Mouse (Mus musculus): ENCODE measurements around the gene Rplp0. TPM values are rescaled to one million over a fixed set of nuclear protein-coding genes. Genes with fewer than 3 reads are reported as not detected.

Rplp0 gene
- total and polyA plus RNA-seq, 2 experiments from 2014 or later: 796 to 1,861 TPM

GRCm38 (mm10) chr5:115578922-115579321, 19.7 kb downstream of the Rplp0 start:
- Histone ChIP-seq H3K4me3 (ENCODE audit: low read length) (no peak overlapping the region), H3K27me3 (ENCODE audit: insufficient read depth, low read length) (no peaks in the 10 kb centered on the region), H3K9ac (replicated peaks; ENCODE audit: low read length) (no peak overlapping the region), H3K4me2 (ENCODE audit: low read depth, low read length) (no peak overlapping the region), H3K36me3 (ENCODE audit: insufficient read depth, low read length) (peaks cover 85% of the 10 kb centered on the region), H3K4me1 (ENCODE audit: insufficient read depth, low read length) (no peaks in the 10 kb centered on the region), H3K27ac (no peak overlapping the region), H3K9me3 (ENCODE audit: low read length) (no peaks in the 10 kb centered on the region)
- TF ChIP-seq CTCF (IDR thresholded peaks at IDR 0.05; ENCODE audit: low read depth): no peak
- DNase-seq (ENCODE audit: low spot score) (no peak), ATAC-seq (no peak)
- 94% methylated on average over 14 of the region's 14 CpGs for WGBS

DNA sequence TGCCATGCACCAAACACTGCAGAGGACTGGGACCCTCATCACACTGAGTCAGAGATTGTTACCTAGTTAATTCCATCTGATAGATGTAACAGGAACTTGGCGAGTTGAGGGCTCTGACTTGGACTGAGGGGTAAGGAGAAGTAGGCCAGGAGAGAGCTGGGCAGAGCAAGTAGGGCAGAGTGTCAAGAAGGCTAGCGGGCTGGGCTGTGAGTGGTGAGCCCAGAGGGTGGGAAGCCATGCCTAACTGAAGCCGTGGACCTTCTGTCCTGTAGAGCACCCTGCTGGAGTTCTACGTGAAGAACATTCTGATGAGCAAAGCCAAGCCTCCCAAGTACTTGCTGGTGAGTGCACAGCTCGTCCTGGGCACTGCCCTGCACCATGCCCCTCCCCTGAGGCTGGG, 20.1 kb downstream of the Rplp0 start:
- H3K27ac ChIP-seq: no peak overlapping the region
- no peaks in the 10 kb centered on the region for H3K27me3 ChIP-seq (ENCODE audit: insufficient read depth, low read length)
- no peak overlapping the region for H3K4me3 ChIP-seq (ENCODE audit: low read length)
- no peak for TF ChIP-seq CTCF (IDR thresholded peaks at IDR 0.05; ENCODE audit: low read depth)
- no peaks in the 10 kb centered on the region for H3K9me3 ChIP-seq (ENCODE audit: low read length)
- no peaks in the 10 kb centered on the region for H3K4me1 ChIP-seq (ENCODE audit: insufficient read depth, low read length)
- H3K9ac ChIP-seq (replicated peaks; ENCODE audit: low read length): no peak overlapping the region
- WGBS: 83% methylated on average over 5 of the region's 5 CpGs
- H3K4me2 ChIP-seq (ENCODE audit: low read depth, low read length): no peak overlapping the region
- no peak for ATAC-seq
- peaks cover 85% of the 10 kb centered on the region for H3K36me3 ChIP-seq (ENCODE audit: insufficient read depth, low read length)
- DNase-seq (ENCODE audit: low spot score): no peak

DNA sequence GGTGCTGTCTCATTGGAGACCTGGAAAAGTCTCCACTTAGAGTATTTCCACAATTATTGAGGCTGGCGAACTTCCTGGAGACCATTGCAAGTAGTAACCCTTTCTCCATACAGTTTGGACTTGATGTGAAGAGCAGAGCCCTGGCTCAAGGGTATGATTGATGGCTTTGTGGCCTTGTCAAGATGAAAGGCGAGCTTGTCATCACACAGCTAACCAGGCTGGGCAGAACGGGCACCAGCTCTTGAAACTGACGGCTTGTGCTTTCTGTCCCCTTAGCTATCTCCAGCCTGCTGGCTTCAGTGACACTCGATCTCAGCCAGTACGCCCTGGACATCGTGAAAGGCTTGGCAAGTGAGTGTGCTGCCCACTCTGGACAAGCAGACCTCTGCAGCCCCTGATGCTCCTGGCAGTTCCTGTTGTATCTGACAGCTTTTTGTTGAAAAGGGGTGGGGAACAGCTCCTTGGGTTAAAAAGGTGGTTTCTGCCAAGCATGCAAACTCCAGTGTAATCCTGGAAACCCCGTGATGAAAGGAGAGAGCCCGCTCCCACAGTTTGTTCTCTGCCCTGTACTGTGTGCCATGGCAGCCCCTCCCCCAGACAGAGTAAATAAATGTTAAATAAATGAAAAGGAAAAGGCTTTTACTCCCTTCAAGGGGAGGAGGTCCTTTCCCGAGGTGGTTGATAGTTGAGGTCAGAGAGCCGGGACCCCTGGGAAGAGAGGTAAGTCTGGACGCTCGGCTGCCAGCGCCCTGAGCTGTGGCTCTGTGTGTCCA, 21.1 kb downstream of the Rplp0 start:
- H3K36me3 ChIP-seq (ENCODE audit: insufficient read depth, low read length): peaks cover 85% of the 10 kb centered on the region
- H3K27me3 ChIP-seq (ENCODE audit: insufficient read depth, low read length): no peaks in the 10 kb centered on the region
- H3K4me2 ChIP-seq (ENCODE audit: low read depth, low read length): no peak overlapping the region
- H3K4me3 ChIP-seq (ENCODE audit: low read length): no peak overlapping the region
- no peak for DNase-seq (ENCODE audit: low spot score)
- H3K4me1 ChIP-seq (ENCODE audit: insufficient read depth, low read length): no peaks in the 10 kb centered on the region
- H3K9me3 ChIP-seq (ENCODE audit: low read length): no peaks in the 10 kb centered on the region
- no peak overlapping the region for H3K27ac ChIP-seq
- WGBS: 93% methylated on average over 14 of the region's 14 CpGs
- ATAC-seq: no peak
- no peak overlapping the region for H3K9ac ChIP-seq (replicated peaks; ENCODE audit: low read length)
- no peak for TF ChIP-seq CTCF (IDR thresholded peaks at IDR 0.05; ENCODE audit: low read depth)

- H3K9ac ChIP-seq (replicated peaks; ENCODE audit: low read length): no peak overlapping the region
- no peak for TF ChIP-seq CTCF (IDR thresholded peaks at IDR 0.05; ENCODE audit: low read depth)
- no peak for DNase-seq (ENCODE audit: low spot score)
- no peak overlapping the region for H3K4me2 ChIP-seq (ENCODE audit: low read depth, low read length)
- no peak overlapping the region for H3K4me3 ChIP-seq (ENCODE audit: low read length)
- no peaks in the 10 kb centered on the region for H3K9me3 ChIP-seq (ENCODE audit: low read length)
- no peak overlapping the region for H3K27ac ChIP-seq
- no peaks in the 10 kb centered on the region for H3K27me3 ChIP-seq (ENCODE audit: insufficient read depth, low read length)
- WGBS: 97% methylated on average over 9 of the region's 9 CpGs
- no peaks in the 10 kb centered on the region for H3K4me1 ChIP-seq (ENCODE audit: insufficient read depth, low read length)
- no peak for ATAC-seq
- peaks cover 86% of the 10 kb centered on the region for H3K36me3 ChIP-seq (ENCODE audit: insufficient read depth, low read length)
Measured at GRCm38 (mm10) chr5:115581662-115582061, 22.4 kb downstream of the Rplp0 start.

DNA sequence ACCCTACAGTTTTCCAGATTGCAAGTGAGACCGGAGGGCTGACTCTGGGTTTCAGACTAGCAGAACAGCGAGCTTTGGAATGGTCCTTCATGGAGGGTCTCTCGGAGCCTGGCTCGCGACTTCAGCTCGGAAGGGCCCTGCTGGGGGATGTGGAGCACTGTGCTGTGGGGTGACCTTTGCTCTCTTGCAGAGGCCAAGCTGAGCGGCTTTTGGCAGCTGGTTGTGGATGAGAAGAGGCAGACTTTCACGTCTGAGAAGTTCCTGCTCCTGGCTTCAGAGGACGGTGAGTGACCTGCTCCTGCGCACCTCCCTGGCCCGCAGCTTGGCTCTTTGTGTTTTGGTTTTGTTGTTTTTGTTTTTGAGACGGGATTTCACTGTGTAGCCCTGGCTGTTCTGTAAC, 26.3 kb downstream of the Rplp0 start:
- 85% methylated on average over 12 of the region's 12 CpGs for WGBS
- no peak for ATAC-seq
- Histone ChIP-seq H3K9me3 (ENCODE audit: low read length) (no peaks in the 10 kb centered on the region), H3K4me2 (ENCODE audit: low read depth, low read length) (no peak overlapping the region), H3K9ac (replicated peaks; ENCODE audit: low read length) (no peak overlapping the region), H3K27ac (no peak overlapping the region), H3K4me1 (ENCODE audit: insufficient read depth, low read length) (no peaks in the 10 kb centered on the region), H3K36me3 (ENCODE audit: insufficient read depth, low read length) (peaks cover 87% of the 10 kb centered on the region), H3K4me3 (ENCODE audit: low read length) (no peak overlapping the region), H3K27me3 (ENCODE audit: insufficient read depth, low read length) (no peaks in the 10 kb centered on the region)
- DNase-seq (ENCODE audit: low spot score): no peak
- TF ChIP-seq CTCF (IDR thresholded peaks at IDR 0.05; ENCODE audit: low read depth): no peak

DNA sequence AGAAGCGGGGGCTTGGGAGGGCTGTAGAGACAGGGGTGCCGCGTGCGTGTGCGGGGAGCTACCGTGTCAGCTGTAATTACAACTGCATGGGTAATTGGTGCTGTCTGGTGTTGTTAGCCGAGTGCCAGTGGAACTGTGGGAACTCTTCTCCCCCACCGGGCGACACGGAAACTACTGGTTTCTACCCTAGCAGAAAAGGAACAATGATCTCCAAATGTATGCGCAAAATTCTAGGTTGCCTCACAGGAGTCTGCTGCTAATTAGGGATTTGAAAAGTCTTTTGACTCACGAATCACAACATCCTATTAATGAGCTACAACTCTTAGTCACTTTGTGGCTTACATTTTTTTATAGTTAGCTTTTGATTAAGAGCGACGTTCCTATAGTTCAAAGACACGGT, 26.9 kb downstream of the Rplp0 start:
- Histone ChIP-seq H3K4me2 (ENCODE audit: low read depth, low read length) (no peak overlapping the region), H3K9me3 (ENCODE audit: low read length) (no peaks in the 10 kb centered on the region), H3K4me3 (ENCODE audit: low read length) (no peak overlapping the region), H3K27ac (no peak overlapping the region), H3K4me1 (ENCODE audit: insufficient read depth, low read length) (no peaks in the 10 kb centered on the region), H3K36me3 (ENCODE audit: insufficient read depth, low read length) (peaks cover 86% of the 10 kb centered on the region), H3K27me3 (ENCODE audit: insufficient read depth, low read length) (no peaks in the 10 kb centered on the region), H3K9ac (replicated peaks; ENCODE audit: low read length) (no peak overlapping the region)
- DNase-seq (ENCODE audit: low spot score) (no peak), ATAC-seq (no peak)
- TF ChIP-seq CTCF (IDR thresholded peaks at IDR 0.05; ENCODE audit: low read depth): no peak
- 49% methylated on average over 15 of the region's 15 CpGs for WGBS

DNA sequence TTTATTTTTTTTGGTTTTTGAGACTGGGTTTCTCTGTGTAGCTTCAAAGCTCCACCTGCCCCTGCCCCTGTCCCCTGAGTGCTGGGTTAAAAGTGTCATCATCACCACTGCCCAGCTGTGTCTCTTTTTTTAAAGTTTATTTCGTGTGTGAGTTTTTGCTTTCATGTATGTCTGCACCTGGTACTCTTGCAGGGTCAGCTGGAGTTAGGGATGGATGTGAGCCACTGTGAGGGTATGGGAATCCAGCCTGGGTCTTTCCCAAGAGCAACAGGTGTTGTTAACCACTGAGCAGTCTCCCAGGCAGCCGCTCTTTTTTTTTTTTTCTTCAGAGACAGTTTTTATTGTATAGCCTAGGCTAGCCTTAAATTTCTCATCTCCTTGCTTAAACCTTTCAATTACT, 27.5 kb downstream of the Rplp0 start:
- ATAC-seq: no peak

More for the DNA sequence above, 27.5 kb downstream of the Rplp0 start:
- H3K27ac ChIP-seq: no peak overlapping the region
- peaks cover 84% of the 10 kb centered on the region for H3K36me3 ChIP-seq (ENCODE audit: insufficient read depth, low read length)
- H3K9me3 ChIP-seq (ENCODE audit: low read length): no peaks in the 10 kb centered on the region
- no peaks in the 10 kb centered on the region for H3K27me3 ChIP-seq (ENCODE audit: insufficient read depth, low read length)
- H3K4me2 ChIP-seq (ENCODE audit: low read depth, low read length): no peak overlapping the region
- H3K4me3 ChIP-seq (ENCODE audit: low read length): no peak overlapping the region
- no peak for TF ChIP-seq CTCF (IDR thresholded peaks at IDR 0.05; ENCODE audit: low read depth)
- WGBS: 92% methylated on average over 2 of the region's 2 CpGs
- DNase-seq (ENCODE audit: low spot score): no peak
- no peak overlapping the region for H3K9ac ChIP-seq (replicated peaks; ENCODE audit: low read length)
- no peaks in the 10 kb centered on the region for H3K4me1 ChIP-seq (ENCODE audit: insufficient read depth, low read length)
